Mouse (Mus musculus): ENCODE data around the gene P3h4. TPM values are rescaled to one million over a fixed set of nuclear protein-coding genes. Genes with fewer than 3 reads are reported as not detected.

The P3h4 gene
- total RNA-seq, 1 experiment from 2014 or later, result not detected

DNA sequence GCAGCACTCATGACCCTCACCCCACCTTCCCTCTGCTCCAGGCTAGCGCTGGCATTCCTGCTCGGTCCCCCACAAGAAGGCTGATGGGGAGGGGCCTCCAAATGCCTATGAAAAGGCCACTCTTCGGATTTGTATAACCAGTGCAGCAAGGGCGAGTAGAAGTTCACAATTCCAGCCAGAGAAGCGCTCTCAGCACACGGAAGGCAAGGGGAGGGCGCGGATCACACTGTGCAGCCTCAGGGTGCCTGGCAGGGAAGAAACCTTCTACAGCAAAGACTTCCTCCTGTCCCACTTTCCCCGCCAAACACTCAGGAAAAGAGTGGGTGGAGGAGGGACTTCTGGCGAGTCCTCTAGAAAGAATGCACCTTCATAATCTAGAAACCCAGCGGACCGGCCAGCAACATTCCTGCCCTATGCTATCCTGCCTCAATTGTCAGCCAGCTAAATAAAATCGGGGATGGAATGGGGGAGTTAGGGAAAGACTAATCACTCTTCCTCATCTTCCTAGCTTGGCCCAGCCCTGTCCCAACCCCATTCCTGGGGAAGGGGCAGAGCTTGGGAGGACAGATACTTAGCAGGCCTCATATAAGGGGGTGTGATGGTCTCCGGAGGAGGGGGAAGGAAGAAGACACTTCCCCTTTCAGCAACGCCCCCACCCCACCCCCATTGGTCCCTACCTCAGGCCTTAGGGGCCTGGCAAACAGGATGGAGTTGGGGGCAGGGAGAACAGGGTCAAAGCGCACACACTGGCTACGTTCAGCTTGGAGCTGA lies 18.6 kb downstream of the P3h4 start:
- no peak for ATAC-seq (ENCODE audit: extremely low read depth, insufficient number of reproducible peaks, low FRiP score, poor library complexity, severe bottlenecking)

DNA sequence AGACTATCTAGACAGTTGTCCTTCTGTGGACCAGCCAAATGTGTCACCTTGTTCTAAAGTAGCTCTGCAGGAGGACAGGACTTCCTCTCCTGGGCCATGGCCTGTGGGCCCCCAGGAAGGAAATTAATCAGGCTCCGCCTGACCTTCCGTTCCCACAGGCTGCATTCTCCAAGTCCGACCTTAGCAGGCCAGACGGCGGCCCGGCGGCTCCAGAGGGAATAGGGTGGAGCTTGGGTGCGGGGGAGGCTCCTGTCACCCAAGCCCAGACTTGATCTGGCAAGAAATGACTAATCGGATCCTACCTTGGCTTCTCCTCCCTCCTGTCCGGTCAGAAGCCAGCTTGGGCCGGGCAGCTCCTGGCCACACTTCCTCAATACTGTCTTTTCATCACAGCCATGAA lies 19.4 kb downstream of the P3h4 start:
- ATAC-seq (ENCODE audit: extremely low read depth, insufficient number of reproducible peaks, low FRiP score, poor library complexity, severe bottlenecking), result no peak

DNA sequence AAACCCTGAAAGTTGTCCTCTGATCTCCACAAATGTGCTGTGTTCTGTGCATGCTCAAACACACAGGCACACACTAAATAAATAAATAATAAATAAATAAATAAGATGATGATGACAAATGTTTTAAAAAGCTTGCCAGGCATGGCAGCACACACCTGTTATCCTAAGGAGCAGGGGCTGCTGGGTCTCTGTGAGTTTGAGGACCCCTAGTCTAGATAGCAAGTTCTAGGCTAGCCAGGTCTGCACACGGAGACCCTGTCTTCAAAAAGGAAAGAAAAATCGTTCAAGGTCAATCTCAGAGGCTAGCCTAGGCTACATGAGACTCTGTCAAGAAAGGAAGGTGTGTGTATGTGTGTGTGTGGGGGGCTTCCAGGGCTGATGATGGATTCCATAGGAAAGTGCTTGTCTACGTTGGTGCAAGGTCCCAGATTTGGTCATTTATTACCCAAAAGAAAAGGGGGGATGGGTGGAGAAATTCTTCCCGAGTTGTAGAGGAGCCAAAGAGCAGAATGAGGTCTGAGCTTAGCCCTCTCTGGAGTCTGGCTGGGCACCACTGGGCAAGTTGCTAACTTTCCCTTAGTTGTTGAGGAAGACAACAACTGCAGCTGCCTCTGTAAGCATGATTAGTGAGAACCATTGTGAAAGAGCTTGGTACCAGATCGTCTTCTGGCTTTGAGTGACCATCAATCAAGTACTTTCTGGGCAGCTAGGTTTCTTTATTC lies 20.1 kb downstream of the P3h4 start:
- no peak for ATAC-seq (ENCODE audit: extremely low read depth, insufficient number of reproducible peaks, low FRiP score, poor library complexity, severe bottlenecking)

DNA sequence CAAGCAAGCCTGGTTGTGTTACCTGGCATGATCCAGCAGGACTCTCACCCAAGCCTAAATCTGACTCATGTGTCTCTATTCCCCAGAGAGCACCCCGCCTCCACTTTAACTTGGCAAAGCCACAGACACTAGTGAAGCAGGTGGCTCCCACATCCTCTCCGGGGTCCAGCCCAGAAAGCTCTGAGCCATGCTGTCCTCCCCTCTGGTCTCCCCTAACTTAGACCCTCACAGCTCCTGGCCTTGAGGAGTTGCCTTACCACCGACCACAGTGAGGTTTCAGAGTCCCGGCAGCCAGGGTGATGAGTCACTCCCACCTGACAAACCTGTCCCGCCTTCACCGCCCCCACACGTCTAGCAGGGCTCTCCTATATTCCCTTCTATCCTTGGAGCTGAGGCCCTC lies 20.9 kb downstream of the P3h4 start:
- ATAC-seq (ENCODE audit: extremely low read depth, insufficient number of reproducible peaks, low FRiP score, poor library complexity, severe bottlenecking), result no peak

DNA sequence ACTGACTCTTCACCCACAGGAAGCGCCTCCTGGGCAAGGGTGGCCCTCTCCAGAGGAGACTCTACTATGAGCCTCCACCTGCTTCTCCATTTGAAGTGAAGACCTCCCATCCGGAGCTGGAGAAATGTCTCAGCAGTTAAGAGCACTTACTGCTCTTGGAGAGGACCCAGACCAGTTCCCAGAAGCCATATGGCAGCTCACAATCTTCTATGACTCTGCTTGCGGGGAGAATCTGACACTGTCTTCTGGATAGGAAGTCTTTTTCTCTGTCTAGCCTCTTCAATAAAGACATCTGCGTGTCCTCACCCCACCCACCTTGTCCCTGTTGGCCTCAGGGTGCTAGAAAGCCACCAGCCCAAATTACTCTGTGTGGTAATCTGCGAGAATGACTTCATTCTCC lies 21.7 kb downstream of the P3h4 start:
- ATAC-seq (ENCODE audit: extremely low read depth, insufficient number of reproducible peaks, low FRiP score, poor library complexity, severe bottlenecking), result no peak

DNA sequence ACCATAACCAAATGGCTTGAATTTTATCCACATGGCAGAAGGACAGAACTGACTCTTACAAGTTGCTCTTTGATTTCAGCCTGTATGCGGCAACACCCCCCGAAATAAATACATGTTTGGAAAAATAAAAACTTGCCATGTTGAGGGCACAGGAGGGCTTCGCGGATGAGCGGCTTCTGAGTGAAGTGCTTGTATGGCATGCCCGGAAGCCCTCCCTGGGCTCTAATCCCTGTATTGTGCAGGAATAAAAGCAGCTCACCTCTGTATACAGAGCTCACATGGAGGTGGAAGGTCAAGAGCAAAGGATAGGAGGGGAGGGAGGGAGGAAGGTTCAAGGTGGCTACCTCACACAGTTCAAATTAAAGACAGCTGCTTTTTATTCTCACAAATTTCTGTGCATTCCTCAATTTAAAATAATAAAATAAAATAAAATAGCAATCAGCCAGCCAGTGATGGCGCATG lies 22.7 kb downstream of the P3h4 start:
- ATAC-seq (ENCODE audit: extremely low read depth, insufficient number of reproducible peaks, low FRiP score, poor library complexity, severe bottlenecking), result no peak

DNA sequence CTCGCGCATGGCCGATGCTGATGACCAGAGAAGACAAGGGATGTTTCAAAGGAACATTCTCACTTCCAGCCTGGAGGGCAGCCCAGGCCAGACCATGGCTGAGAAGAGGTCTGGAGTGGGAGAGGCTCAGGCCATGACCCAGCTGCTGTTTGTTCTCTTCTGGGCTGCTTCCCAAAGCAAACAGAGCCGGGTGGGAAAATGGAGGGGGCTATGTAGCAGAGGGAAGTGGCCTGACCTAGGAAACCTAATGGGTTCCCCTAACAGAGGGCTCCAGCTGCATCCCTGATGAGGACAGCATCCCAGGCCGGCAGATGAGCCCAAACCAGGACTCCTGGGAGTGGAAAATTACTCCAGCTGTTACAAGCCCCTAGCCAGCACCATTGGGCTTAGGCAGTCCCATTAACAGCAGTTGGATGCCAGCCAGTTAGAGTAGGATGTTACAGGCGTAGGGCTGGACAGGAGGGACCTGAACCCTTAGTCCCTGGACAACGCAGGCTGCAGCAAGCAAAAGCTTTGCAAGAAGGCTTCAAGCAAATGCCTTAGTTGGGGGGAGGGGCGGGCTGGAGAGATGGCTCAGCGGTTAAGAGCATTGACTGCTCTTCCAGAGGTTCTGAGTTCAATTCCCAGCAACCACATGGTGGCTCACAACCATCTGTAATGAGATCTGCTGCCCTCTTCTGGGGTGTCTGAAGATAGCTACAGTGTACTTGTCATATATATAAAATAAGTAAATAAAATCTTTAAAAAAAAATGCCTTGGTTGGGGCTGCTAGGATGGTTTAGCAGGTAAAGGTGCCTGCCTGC lies 23.4 kb downstream of the P3h4 start:
- ATAC-seq (ENCODE audit: extremely low read depth, insufficient number of reproducible peaks, low FRiP score, poor library complexity, severe bottlenecking), result no peak

DNA sequence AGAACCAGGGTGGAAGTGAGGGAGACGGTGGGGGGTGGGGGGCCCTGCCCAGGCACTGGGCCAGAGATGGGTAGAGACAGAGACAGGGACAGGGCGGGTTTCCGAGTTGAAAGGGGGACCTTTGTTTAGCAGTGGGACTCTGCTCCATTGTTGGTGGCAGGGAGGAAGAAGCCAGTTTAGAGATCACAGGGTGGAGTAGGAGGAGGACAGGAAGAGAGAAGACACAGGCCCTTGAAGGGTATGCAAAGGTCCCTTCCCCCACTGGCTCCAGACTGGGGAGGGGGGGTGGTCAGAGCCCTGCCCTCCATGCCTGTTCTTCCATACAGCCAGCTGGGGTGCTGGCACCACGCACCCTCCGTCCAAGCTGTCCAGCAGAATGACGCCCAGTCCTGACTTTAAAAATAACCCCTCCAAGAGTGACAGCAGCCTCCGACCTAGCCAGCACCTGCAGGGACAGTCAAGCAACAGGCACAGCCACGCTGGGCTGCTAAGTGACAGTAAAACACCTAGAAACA lies 24.6 kb downstream of the P3h4 start:
- ATAC-seq (ENCODE audit: extremely low read depth, insufficient number of reproducible peaks, low FRiP score, poor library complexity, severe bottlenecking), result 0 out of 2 replicates have a peak, but pooled peaks have one; percentile 4

DNA sequence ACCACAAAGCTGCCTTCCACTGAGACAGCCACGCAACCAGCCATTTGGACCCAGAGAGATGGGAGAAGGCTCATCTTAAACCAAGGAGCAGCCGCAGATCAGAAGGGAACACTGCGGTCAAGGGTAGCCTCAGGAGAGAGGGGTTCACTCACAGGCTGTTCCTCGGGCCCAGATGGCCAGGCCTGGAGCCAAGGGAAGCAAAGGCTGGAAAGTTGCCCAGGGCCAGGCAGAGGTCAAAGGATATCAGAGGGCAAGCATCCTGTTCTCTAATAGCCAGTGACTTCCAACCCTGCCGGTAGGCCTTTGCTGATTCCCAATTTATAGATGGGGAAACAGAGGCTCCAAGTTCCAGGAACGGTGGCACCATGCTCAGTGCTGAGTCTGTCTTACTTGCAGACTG lies 26.0 kb downstream of the P3h4 start:
- no peak for ATAC-seq (ENCODE audit: extremely low read depth, insufficient number of reproducible peaks, low FRiP score, poor library complexity, severe bottlenecking)

DNA sequence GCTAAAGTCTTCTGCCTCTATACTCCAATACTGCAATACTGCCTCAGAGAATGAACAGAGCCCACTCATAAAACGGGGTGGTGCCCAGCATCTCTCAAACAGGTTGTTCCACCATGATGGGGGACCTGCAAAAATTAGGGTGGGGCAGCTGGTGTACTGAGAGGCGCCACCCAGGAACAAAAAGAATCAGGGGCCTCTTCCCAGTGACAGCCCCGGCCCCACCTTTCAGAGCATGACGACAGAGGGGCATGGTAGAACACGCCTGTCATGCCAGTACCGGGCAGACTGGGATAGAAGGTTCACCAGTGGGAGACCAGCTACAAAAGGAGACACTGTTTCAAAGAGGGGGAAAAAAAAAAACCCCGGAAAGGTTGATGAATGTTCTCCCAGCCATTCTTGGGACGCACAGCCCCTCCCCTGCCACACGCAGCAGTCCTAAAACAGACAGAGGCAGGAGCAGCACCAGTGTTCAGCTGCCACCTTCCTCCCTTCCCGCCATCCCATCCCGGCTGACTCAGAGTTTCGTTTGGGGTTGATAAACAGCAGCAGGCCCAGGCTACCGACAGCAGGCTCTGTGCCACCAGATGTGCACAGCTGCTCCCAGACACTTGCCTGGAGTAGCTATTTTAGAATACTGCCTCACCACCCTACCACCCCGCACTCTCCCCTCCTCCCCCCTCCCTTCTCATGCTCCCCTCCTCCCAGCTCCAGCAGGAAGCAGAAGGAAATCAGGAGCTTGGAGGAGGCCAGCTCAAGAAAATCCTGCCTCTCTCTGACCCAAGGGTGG lies 26.9 kb downstream of the P3h4 start:
- no peak for ATAC-seq (ENCODE audit: extremely low read depth, insufficient number of reproducible peaks, low FRiP score, poor library complexity, severe bottlenecking)

DNA sequence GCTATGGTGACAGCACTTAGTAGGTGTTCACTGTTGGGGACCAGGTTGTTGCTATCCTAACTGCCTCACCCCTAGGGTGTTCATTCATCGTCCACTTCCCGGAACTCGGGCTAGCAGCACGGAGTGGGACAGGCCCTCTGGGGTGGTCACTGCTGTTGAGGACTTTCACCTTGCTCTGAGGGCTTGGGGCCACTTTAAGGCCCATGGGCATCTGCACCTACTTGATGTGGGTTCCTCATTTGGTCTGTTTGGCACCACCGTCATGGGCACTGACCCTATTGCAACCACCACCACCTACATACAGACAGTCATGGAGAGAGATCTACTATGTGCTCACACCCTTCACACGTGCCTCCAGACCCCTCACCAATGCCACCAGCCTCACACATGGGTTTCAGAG lies 27.5 kb downstream of the P3h4 start:
- no peak for ATAC-seq (ENCODE audit: extremely low read depth, insufficient number of reproducible peaks, low FRiP score, poor library complexity, severe bottlenecking)

DNA sequence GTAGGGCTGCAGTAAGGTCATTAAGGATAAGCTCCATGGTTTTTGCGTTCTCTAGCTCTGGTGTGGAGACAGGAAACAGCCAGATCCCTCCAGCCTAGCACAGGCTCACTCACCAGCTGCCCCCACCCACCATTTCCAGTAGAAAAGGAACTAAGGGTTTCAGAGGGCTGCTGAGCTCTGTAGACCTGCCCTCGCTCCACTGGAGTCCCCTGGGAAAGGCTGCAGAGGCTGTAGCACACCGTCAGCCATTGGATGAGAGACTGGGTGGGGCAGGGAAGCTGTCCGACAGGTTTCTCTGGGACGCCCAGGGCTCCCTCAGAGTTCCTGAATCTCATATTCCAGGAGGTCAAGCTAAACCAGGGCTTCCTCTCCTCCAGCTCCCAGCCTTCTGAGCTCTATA lies 28.1 kb downstream of the P3h4 start:
- no peak for ATAC-seq (ENCODE audit: extremely low read depth, insufficient number of reproducible peaks, low FRiP score, poor library complexity, severe bottlenecking)

DNA sequence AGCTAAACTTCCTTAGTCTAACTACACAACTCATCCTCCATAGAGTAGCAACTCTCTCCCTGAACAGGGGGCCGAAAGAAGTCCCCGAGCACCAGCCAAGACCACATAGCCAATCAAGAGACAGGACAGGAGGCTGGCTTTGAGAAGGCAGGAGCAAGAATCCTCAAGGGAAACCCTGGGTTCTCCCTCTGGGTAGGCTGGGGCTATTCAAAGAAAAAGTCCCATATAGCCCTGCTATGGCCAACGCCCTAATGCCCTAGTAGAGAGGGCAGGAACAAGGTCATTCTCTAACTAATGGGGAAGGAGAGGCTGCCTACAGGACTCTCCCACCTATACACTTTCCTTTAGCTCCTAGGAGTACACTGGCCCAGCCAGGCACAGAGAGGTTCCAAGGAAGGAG lies 29.6 kb downstream of the P3h4 start:
- ATAC-seq (ENCODE audit: extremely low read depth, insufficient number of reproducible peaks, low FRiP score, poor library complexity, severe bottlenecking), result no peak

DNA sequence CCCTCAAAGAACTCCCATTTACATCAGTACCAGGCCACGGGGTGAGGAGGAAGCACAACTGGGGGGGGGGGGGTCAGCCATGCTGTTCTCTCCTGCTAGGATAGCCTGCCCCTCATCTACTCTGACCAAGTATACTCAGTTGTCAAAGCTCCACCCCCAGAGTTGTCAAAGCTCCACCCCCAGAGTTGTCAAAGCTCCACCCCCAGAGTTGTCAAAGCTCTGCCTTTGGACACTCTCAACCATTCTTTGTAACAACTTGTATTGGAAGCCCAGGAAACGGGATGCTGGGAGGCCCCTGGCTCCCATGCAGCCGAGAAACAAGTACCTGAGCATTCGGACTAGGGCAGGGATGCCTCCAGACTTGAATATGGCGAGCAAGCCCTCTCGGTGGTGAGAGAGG lies 32.0 kb downstream of the P3h4 start:
- ATAC-seq (ENCODE audit: extremely low read depth, insufficient number of reproducible peaks, low FRiP score, poor library complexity, severe bottlenecking), result no peak

DNA sequence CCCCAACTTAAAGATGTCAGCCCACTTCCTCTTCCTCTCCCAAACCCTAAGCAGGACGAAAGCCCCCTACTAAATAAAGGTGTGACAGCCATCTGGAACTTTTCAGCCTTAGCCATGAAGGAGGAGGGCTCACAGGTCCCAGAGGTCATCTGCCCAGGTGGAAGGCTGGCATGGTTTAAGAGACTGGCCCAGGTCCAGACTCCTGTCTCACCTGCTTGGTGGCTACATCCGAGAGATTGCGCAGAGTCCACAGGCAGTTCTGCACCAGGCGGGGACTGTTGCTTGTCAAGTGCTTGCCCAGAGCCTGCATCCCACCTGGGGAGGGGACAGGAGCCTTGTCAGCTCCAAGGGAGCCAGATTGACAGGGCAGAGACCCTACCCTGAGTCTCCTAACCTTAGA lies 35.3 kb downstream of the P3h4 start:
- no peak for ATAC-seq (ENCODE audit: extremely low read depth, insufficient number of reproducible peaks, low FRiP score, poor library complexity, severe bottlenecking)

DNA sequence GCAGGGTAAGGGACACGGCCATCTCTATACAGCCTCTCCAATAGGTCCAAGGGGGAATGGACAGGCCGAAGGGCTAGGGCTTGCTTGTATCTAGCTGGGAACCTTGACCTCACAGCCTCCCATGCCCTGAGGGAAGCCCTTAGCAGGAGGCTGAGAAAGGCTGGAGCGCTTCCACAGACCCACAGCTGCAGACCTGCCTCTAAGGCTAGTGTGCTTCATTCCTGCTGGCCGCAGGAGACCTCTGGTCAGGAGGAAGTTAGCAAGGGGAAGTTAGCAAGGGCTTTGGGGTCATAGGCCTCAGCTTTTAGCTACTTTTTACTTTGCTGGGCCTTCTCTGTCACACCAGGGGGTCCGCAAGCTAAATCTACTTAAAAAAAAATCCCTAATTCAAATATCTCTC lies 36.2 kb downstream of the P3h4 start:
- no peak for ATAC-seq (ENCODE audit: extremely low read depth, insufficient number of reproducible peaks, low FRiP score, poor library complexity, severe bottlenecking)

DNA sequence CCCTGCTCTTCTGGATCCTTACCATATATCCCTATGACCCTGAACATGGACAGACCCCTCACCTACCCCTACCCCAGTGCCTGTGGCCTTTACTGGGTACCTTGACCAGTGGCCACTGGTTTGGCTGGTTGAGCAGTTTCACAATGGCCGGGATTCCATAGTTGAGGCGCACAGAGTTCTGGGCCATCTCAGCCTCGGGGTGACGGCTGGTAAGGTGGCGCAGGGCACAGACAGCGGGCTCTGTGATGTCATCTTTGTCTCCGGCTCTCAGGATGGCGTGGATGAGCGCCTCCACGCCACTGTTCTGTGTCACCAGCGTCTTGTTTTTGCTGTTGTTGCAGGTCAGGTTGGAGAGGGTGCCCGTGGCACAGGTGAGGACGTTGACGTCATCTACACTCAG lies 36.6 kb downstream of the P3h4 start:
- ATAC-seq (ENCODE audit: extremely low read depth, insufficient number of reproducible peaks, low FRiP score, poor library complexity, severe bottlenecking), result no peak

DNA sequence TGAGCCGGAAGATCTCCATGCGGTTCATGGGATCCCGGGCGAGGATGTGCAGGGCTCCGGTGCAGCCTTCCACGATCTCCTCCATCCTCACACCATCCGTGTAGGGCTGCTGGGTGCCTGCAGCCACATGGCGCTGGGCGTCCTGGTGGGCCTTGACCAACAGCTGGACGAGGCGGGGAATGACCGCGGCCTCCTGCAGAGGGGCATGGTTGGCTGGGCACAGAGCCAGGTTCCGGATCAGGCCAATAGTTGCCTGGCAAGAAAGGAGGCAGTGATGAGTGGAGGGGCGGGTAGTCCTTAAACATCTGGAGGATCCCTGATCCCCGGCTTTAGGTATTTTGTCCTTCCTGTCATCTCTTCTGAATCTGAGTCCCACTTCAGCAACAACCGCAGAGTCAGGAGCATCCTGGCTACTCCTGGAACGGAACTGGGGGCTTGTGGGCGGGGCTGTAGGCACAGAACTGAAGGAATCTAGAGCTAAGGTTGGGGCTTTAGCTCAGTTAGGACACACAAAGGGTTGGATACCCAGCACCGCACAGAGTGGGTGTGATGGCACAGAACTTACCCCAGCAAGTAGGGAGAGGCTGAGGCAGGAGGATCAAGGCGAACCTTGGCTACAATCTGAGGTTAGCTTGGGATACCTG lies 37.8 kb downstream of the P3h4 start:
- no peak for ATAC-seq (ENCODE audit: extremely low read depth, insufficient number of reproducible peaks, low FRiP score, poor library complexity, severe bottlenecking)

Data from neutrophil, adult 5-6 weeks (primary cell).